Mouse (Mus musculus): ENCODE results near the gene Rb1.

Rb1 gene

DNA sequence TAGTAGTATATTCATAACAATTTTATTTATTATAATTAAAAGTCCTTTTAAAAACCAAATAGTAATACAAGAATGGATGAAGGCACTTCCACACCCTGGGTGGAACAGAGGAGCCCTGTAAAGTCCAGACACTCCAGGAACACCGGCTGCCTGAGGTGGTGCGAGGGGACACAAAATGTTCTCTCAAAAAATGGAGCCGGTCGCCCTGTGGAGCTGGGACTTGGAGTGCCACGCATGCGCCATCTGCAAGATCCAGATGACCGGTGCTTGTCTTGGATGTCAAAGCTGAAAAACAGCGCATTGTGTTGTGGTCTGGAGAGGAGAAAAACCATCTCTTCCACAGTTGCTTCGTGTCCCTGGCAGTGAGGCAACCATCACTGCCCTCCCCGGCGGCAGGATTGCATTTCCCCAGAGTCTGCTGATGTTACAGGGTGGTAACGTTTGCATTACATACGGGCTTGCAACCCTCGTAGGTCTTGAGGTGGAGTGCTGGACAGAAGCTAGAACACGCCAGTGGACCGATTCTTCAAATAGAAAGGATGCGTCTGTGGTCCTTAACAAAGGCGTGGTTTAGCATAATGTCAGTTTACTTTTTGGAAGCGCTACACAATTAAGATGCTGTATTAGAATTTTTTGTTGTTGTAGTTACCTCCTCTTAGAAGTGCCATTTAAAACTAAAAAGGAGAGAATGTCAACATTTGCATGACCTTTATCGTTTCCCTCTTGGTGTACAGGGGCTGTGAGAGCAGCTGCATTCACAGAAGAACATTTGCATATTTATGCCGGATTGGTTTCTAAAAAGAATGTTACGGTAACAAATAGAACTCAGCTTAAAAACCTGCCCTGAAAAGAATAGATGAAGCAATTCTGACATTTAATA is 9.5 kb upstream of the Rb1 start:
- no peak for DNase-seq

DNA sequence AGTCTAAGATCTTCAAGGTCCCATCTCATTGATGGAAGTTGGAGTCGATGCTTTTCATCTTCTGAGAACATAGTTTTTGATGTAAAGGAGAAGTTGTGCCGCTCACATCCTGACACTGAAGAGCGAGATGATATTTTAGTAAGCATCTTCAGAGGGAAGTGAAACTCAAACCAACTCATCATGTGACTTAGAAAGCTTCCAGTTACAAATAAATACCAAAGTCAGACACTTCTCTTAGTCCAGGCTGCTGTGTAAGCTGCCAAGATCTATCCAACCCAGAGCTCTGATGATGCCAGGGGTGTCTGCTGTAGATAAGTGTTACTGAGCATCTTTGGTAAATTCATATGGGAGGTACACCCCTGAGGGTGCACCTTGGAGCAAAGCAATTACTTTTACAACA is 8.3 kb upstream of the Rb1 start:
- no peak for DNase-seq

DNA sequence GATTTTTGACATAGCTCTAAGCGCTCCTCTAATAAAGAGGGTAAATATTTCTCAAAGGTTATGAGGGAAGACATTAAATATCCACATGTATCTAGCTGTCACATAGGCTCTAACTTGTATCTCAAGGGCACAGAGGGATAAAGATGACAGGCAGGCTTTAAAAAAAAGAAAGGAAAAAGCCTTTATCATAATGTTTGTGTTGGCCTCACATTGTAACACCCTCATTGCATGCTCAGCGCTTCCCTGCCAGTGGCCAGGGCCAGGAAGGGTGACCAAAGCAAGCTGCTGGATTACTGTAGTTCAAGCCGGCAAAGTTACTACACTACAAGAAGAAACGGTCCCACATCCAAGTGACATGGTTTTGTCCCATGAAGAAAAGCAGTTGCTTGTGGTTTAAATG is 5.8 kb upstream of the Rb1 start:
- DNase-seq: no peak

DNA sequence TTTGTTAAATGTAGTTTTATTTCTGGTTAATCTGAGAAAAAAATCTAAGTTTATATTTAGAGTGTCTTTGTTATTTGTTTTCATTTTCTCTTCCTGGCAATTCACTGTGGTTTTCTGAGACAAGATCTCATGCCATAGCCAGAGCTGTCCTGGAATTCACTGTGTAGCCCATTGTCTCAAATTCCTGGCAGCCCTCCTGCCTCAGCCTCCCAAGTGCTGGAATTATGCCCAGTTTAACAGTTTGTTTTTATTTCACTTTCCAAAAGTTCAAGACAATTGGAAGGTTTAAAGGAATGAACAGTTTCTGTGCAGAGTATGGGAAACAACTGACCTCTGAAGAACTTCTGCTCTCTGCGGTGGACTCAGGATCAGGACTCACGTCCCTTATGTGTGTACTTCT is 4.2 kb upstream of the Rb1 start:
- no peak for DNase-seq

DNA sequence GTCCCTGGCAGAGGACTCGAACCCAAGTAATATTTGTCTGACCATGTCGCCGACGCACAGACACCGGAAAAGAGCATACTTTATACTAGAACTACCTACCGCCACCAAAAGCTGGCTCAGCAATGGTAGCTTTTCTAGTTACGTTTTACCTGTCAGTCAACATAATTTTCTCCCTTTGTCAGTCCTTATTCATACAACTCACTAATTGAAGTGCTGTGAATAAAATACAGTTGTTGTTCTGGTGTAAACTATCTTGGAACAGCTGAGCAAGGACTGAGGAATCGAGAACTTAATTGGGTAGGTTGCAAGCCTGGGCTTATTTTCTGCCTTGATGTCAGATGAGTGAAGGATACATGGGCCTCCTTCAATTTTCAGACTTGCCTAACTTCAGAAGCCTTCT is 889 bp upstream of the Rb1 start:
- no peak for DNase-seq

DNA sequence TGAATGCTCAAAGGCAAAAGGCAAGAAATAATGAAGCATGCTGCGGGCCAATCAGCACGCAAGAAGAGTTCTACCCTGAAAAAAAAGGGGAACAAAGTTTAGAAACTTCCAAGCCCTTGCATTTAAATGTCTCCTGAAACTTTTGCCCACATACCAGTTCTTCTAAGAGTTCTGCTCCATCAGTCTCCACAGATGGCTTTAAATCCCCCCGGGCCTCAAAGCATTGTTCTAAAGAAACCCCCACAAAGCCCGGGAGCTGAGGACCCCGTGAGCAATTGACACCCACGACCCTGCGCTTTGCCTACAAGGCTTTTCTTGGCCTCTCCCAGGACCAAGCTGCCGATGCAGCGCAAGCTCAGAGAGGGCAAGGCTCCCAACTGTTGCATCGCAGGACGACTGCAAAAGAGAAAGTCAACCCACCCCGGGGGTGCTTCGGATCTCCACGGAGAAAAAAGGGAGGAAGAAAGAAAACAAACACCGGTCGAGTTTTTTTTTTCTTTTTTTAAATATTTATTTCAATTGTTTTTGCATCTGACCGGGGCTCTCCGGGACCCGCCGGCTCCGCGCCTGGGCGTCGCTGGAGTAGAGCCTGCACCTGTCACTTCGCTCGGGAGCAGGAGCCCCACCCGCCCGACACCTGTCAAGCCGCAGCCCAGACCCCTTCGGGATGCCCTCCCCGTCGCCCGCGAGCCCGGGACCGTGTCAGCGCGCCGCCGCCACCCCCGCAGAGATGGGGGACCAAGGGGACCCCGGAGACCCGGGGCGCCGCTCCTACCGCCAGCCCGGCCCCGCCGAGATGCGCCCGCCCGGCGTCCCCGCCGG is 777 bp downstream of the Rb1 start:
- peak; percentile 29 to 36 for DNase-seq

DNA sequence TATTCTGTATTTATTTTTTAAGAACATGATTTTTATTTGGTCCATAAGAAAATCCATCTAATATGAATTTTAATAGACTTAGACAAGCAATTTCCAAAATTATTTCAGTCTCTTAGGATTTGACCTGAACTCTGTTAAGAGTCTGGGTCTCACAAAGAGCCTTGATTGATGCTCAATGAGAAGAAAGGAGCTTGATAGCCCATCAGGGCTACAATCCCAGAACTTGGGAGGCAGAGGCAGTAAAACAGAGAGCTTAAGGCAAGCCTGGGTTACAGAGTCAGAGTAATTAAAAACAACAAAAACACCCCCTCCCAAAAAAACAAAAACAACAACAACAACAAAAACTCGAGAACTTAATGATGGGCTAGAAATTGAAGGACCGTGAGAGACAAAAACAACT is 1.7 kb downstream of the Rb1 start:
- DNase-seq: no peak

DNA sequence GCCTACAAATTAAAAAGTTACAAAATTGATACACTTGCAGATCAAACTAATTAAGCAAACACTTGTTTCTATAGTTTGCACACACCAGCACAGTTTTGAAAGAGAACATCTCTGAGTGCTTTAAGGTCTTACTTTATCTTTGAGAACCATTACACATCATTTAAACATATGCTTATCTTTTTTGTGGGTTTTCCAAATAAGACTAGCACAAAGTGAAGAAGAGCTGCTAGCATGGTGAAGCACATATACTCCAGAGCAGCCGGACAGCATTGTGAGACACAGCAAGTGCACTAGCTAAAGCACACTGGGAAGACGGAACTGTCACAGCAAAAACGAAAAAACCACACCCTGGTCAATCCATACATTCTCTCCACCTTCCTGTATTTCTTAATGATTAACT is 3.5 kb downstream of the Rb1 start:
- DNase-seq: no peak

DNA sequence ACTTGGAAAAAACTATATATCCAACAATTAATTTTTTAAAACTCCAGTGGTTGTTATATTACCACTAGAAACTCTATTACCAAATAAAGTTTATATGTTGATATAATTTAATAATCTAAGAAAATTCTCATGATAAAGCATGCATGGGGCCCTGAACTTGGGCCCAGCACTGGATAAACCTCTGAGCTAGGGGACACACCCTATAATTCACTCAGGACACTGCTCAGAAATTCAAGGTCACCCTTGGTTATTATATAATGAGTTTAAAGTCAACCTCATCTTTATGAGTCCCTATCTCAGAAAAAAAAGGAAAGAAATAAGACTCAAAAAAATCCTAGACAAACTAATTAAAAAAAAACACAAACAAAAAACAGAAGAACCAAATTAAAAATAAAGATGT is 8.7 kb downstream of the Rb1 start:
- no peak for DNase-seq

DNA sequence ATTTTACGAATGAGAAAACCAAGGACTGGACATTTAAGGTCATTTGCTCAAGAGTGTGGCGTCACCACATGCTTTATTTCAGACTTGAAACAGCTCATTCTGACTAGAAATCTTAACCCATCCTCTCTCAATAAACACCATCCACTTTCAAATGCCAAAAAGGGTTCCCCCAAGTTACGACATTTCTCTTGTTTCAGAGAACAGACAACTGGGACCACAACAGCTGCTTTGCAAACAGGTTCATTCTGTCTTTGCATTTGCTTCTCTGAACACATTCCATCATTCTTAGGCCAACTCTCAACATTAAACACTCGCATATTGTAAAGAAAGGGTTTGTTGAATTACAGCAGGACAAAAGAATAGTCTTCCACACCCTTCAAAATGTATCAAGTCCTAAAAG is 11.8 kb downstream of the Rb1 start:
- no peak for DNase-seq

DNA sequence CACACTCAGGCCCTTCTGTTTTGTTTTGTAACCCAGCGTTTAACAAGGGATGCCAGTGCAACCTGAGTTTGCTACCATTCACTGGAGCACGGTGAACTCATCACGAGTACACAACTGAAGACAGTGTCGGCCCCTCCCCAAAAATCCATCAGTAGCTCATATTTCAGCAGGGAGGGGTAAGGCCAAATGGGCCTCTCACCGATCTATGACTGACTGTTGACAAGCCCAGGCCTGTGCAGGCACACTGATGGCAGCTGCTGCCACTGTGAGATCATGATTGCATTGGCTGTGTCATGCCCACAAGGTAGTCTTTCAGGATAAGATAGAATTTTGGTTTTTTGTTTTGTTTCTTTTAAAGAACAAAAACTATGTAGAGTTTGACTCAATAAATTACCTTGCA is 12.2 kb downstream of the Rb1 start:
- DNase-seq: no peak

DNA sequence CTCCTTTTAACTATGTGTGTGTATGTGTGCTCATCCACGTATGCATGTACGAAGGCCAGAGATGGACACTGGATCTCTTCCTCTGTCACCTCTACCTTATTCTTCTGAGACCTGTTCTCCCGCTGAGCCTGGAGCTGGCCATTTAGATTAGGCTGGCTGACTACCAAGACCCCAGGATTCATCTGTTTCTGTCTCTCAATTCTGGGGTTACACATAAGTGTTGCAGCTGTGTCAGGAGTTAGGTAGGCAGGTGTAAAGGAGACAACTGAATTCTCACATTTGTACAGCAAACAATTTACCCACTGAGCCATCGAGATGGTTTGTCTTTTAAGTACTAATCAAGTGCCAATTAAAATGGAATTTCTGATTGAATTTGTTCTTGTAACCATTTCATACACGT is 12.7 kb downstream of the Rb1 start:
- no peak for DNase-seq

DNA sequence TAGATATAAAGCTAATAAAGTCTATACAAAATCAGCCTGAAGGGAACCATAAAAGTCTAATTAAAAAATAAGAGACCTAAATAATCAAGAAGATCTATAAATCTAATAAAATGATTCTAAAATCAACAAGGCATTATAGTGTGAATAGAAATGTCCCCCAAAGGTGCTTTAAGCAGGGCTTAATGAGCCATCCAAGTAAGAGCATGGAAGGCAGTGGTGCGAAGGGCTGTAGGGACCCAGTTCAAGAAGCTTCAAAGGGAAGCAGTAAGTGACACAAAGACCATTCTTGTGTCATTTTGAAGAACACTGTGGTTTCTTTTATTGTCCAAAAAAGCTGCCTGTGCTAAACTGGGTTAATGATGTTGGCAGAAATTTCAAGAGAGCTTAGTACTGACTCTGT is 18.1 kb downstream of the Rb1 start:
- DNase-seq: no peak

DNA sequence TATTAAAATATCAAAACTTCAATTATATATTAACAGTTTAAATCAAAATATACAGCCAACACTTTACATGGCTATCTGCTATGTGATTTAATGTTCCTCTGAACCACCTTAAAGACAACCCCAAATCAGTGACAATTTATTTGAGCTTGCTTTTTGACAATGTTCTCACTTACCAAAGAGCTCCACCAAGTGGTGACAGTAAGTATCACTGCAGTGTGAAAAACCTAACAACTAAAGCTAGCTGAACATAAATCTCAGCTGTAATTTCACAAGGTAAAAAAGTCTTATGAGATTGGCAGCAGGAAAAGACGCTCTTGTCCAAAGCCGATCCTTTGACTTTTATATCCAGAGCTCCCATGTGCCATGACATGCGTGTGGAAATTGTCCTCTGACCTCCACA is 22.4 kb downstream of the Rb1 start:
- DNase-seq: peak; percentile 36 to 49

DNA sequence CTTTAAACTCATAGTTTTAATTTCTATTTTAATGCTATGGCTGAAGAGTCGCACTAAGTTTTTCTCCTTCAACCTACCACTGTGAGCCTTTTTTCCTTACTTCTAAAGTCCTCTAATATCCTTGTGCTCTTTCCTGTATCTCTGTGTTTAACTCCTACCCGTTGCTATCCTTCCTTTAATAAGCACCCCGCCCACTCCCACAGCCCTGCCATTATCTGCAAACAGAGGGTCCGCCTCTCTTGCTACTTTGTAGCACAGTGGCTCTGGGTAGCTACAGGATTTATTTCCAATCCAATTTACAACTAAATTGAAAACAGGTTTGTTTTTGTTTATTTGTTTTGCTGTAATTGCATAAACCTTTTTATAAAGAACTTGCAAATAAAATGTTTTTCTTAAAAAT is 23.8 kb downstream of the Rb1 start:
- no peak for DNase-seq

DNA sequence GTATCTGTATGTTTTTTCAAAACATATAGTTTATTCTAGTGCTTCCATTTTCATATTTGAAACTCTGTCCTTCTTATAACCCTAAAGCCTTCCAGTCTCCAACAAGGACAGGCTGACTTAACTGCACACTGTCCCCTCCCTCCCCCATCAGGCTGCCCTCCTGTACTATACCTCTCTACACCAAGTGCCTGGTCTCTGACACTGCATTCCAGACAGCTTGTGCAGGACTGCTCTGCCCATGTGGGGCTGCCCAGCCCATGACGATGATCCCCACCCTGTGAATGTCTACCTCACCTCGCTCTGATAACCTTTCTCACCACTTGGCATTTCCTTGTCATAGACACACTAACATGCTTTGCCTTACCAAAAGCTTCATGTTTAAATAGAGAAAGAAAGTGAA is 30.1 kb downstream of the Rb1 start:
- DNase-seq: no peak

DNA sequence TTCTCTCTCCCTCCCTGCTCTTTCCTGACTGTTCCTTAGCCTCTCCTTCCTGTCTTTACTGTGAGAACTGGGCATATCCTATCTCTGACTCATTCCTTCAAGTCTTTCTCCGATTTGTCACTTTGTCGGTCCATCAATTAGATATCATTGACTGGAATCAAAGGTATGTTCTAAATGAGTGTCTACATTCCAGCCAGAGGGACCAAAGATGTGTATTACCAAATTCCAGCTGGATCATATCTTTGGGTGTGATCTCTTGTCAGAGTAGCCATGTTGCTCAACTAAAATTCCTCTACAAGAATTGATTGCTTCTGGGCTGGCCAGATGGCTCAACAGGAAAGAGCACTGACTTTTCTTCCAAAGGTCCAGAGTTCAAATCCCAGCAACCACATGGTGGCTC is 32.0 kb downstream of the Rb1 start:
- no peak for DNase-seq

DNA sequence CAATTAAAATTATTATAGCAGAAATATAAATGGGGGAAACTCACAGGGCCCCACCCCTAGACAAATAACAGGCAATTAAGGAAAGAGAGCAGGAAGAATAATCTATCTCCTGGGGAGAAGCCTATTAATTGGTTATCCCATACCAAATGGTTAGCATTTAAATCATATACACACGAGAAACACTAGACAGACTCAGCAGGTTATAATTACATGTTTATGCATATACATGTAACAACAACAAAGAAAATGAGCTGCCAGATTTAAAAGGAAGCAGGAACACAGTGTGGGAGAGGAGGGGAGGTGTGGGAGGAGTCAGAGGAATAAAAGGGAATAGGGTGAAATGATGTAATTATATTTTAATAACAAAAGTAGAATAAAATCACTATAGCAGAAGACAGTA is 33.2 kb downstream of the Rb1 start:
- DNase-seq: no peak

DNA sequence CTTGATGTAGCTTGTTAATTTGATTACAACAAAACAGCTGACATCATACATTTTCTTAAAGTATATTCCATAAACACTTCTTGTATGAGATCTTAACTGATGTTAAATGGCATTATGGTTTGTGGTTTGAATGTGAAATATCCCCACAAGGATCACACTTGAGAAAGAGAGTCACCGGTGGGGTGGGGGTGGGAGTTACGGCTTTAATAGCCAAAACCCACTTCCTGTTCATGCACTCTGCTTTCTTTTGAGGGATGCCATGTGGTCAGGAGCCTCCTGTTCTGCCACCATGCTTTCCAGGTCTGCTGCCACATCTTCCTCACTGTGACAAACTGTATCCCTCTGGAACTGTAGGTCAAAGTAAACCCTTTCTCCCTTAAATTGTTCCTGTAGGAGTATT is 35.7 kb downstream of the Rb1 start:
- no peak for DNase-seq

DNA sequence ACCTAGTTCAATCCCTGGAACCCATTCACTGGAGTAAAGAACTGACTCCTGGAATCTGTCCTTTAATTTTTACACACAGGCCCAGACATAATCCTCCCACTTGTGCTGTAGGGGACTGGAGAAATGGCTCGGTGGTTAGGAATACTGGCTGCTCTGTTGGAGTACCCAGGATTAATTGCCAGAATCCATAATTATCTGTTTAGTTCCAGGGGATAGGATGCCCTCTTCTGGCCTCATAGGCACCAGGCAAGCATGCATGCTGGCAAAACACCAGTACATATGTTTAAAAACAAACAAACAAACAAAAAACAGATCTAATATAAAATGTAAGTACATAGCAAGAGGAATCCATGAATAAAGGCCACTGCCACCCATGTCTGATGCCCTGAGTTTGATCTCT is 44.6 kb downstream of the Rb1 start:
- peak in 1 of 2 experiments; percentile 8 for DNase-seq

DNA sequence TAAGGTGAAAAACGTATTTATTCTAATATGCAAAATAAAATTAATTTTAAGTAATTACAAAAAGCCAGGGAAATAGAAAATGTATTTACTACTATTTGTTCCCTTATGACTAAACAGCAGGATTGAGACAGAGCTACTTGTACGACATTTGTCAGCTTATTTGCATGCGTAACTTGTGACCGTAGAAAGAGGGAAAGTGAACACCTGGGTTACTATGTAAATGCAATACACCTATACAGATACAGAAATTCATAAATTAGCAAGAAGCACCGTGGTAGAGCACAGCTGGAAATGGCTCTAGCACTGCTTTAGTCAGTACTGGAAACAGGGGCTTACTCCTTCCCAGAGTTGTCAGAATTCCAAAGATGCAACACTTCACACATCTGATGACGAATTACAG is 46.5 kb downstream of the Rb1 start:
- DNase-seq: no peak

DNA sequence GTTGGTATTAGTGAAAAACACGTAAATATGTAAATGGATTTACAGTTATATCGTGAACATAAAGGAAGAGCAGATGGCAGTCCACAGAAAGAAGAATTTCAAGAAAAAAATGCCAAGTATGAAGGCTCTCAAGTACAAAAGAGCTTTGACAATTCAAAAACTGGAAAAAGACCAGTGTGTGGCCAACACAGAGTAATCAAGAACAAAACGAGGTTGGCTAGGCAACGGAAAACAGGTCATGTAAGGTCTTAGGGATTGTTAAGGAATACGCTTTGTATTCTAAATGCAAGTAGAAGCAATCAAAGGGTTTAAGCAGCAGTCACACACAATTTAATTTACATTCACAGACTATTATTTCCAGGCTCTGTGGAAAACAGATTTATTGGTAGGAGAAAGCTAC is 53.8 kb downstream of the Rb1 start:
- DNase-seq: no peak

DNA sequence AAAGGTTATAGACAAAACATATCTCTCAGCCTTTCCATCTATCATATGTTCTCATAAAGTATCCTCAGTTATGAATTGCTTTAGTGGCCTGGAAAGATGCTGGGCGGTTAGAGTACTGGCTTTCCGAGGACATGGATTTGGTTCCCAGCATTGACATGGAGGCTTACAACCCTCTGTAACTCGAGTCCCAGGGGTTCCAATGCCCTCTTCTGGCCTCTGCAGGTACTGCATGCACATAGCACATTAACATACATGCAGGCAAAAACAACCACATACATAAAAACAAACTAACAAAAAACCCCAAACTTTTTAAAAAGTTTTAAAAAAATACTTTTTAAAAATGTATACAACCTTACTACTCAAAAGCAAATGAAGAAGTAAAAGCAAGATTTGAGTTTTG is 59.5 kb downstream of the Rb1 start:
- DNase-seq: peak in 1 of 2 experiments; percentile 32

DNA sequence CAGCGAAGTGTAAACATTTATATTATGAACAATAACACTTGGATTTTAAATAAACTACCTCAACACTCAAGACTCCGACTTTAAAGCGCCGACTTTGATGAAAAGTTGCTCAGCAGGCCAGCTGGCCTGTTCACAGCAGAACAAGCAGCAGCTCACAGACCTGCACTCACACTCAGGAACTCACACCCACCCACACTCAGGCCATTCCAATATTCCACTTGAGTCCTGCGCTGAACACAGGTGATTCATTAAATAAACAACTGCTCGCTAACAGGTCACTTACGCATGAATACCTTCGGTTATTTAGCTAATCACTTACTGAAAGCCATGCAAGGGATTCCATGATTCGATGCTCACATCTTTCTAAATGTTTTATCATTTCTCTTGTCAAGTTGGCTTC is 63.4 kb downstream of the Rb1 start:
- no peak for DNase-seq

DNA sequence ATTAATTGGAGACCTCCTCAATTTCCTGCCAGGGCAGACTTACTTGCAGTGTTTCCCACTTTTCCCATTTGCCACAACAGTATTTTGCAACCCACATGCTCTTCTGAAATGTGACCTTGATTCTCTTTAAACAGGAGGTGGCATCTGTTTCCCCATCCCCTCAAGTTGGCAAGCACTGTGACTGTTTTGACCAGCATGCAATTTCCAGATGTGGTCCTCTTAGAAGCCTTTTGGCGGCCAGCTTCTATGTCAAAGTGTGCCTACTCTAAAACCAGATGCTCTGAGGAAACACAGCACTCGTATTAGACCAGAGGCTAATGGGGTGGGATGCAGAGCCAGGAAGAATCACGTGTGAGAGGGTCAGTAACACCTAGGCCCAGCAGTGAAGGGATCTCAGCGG is 67.4 kb downstream of the Rb1 start:
- no peak for DNase-seq

All from kidney, adult 8-10 months (tissue).